Mouse (Mus musculus): Measurements from ENCODE around the gene Skint7.

DNA sequence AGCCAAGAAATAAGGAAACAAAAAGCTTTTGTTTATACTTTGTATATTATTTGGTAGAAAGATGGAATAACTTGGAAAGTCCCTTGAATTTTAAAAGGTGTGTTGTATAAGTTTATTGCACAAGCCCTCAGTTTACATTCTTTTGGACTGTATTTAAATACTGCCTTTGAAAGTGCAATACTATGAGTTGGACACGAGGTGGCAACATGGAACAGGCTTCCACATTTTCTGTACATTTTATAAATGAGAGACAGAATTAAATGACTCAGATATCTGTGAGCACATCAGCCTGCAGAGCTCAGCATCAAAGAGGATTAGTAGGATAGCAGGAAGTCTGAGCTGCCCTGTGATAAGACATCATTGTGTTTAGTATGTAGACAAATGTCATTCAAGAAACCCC, 11.4 kb upstream of the Skint7 start:
- TF ChIP-seq CTCF (IDR thresholded peaks at IDR 0.05; ENCODE audit: extremely low read depth, insufficient read depth, low read length) (no peak), POLR2A (IDR thresholded peaks at IDR 0.05; ENCODE audit: extremely low read depth, insufficient read depth, low read length) (no peak)

Measured in cortical plate, adult 2 months (tissue).